Mouse (Mus musculus) B cell, adult 2 months (primary cell): ENCODE data around the gene Snap47.

ENCODE experiments used
- DNase-seq, 2 experiments: peaks; one replicate each; pipeline ENCODE4 v3.0.0; 2022

Snap47 gene

DNA sequence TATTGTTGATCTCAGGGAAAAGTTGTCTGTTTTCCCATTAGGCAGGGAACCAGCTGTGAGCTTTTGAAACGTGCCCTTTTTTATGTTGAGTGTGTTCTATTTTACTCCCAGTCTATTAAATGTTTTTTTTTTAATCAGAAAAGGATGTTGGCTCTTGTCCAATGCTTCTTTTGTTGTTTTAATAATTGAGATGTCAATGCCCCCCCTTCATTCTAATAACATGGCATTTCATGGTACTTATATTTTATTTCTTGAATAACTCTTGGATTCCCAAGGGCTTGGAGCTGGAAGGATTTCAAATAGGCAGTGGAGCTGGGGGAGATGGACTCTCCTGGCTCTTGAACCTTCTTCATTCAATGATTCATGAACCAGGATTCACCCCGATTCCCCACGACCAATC, 85.0 kb downstream of the Snap47 start:
- DNase-seq: no peak

DNA sequence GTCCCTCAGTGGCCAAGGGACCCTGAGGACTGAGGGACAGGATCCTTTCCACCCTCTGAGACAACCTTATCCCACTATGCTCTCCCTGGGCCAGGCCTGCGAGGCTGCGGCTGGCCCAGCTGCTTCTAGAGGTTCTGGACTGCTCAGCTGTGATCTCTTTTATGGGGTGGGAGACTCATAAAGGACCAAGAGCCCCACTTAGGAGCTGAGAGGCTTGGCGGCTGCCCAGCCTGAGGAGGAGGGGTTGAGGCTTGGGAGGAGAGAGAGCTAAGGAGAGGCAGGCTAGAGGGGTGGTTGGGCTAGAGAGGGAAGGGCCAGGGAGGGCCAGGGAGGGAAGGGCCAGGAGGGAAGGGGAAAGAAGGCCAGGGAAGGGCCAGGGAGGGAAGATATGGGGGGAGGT, 86.6 kb downstream of the Snap47 start:
- no peak for DNase-seq

DNA sequence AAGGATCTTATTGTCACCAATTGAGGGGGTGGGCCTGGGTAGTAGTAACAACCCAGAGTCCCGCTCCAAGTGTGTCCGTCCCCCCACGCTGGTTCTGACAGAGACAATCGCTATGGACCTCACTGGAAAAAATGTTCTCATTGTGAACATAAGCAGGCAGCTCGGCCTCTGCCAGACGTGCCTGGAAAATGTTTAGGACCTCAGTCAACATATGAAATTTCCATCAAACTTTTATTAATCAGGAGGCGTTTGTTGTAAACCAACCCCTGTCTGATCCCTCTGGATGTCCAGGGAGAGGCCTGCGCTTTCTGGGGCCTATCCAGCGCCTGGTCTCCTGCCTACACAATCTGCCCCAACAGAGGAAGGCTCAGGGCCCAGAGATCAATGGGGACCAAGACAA, 87.0 kb downstream of the Snap47 start:
- no peak for DNase-seq

DNA sequence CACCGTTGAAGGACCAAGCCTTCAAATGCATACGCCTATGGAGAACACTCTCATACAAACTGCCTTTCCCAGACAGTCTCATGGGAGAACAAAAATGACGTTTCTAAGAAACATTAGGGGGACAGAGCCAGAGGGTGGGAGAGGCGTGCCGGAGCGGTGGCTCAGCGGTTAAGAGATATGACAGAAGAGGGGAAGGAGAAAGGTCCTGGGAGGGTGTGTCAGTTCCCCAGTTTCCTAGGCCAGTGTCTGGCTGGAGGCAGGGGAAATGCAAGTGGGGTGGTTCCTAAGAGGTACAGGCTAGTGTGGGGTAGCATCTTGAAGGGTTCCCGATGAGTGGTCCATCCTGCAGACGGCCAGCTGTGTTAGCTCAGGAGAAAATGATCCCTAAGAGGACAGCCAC, 89.7 kb downstream of the Snap47 start:
- DNase-seq: no peak
